Mouse (Mus musculus): ENCODE data around the gene Pkib.
A peak's percentile ranks its signal among the peaks of the same experiment; 100 is the strongest.

Pkib gene

GRCm38 (mm10) chr10:57631896-57632867 is at the start of gene Pkib:
Gene Pkib, plus strand, starts transcription at chr10:57631981.
- peak; percentile 84 to 88 for DNase-seq

DNA sequence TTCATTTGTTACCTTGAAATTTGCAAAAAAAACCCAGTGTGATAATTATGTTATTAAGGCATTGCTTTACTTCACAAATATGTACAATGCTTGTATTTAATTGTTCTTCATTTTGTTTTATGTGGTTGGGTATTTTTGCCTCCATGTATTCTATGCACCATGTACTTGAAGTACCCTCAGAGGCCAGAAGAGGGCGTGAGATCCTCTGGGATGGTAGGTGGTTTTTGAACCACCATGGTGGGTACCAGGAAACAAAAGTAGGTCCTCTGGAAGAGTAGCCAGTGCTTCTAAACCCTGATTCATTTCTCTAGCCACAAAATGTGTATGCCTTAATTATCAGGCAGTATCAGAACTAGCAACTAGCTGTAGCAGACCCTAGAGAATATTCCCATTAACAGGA is 47.9 kb upstream of the Pkib start:
- peak in 1 of 2 experiments; percentile 12 for DNase-seq

DNA sequence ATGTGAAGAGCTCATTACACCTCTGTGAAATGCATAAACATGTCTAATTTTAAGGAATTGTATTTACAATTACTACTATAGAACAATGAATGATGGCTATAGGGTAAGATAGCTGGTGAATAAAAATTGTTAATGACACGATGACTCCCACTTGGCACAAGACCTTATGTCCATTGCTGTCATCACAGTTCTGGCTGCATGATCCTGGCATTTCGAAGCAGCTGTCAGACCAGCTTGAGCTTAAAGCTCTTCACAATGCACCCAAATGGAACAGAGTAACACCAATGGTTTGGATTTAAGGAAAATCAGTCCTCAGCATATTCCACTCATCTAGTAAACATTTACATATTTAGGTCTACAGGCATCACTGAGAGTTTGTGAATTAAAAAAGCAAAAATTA is 37.5 kb upstream of the Pkib start:
- no peak for DNase-seq

GRCm38 (mm10) chr10:57597172-57597571 is 34.6 kb upstream of the Pkib start:
- no peak for DNase-seq

DNA sequence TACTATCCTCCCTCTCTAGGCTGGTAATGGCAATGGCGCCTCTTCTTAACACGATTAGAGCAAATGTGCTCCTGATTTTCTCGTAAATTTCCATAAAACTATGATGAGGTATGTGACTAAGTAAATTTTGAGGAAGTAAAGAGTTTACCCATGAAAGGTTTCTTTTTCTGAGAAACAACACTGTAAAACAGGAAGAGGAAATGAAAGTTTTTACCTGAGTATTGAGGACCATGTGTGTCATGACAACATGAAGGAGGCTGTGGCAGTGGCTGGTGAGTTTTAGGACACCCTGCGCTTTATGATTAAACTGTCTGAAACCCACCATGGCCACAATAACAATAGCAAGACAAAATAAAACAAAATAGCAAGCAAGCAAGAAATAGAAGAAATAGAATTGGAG is 28.8 kb upstream of the Pkib start:
- DNase-seq: no peak

DNA sequence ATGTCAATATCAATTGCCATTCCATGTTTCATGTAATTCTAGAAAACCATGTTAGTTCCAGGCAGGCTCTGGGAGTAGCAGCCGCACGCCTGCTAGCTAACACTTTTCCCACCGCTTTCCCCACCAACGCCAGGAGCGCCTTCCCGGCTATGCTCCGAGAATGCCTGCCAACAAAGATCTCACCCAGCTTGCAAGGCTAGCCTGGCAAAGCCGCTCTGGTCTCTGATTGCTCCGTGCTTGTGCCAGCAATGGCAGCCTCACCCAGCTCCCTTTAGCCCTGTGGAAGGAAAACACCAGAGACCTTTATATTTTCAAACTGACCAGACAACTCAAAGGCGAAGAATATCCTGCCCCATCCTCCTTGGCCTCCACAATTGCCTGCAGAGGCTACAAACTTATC is 8.5 kb upstream of the Pkib start:
- peak; percentile 75 to 85 for DNase-seq

DNA sequence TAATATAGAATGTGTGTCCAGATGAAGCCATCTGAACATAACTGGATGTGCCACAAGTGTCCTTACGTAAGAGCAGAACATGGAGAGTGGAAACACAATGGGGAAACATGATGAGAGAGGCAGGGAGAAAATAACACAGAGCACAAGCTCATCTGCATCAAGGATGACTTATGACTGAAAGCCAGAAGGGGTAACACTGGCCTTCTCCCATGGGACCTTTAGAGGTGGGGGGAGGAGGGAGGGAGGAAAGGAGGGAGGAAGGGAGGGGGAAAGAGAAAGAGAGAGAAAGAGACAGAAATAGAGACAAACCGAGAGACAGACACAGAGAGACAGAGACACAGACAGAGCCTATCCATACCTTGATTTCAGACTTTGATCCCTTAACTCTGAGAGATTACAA is 4.0 kb upstream of the Pkib start:
- no peak for DNase-seq

DNA sequence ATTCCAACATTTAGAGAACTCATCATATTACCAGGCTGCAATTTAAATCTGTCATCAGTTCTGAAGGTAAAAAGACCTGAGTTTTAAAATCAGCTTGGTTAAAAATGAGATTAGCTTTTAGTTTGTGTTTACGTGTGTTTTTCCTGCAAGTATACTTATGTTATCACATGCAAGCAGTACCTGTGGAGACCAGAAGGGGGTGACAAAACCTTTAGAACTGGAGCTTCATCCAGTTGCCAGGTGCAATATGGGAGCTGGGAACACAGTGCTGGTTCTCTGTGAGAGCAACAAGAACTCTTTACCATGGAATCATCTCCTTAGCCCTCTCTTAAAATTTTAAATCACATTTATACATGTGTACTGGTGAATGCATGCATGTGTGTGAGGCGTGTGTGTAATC is 1.2 kb upstream of the Pkib start:
- DNase-seq: no peak

DNA sequence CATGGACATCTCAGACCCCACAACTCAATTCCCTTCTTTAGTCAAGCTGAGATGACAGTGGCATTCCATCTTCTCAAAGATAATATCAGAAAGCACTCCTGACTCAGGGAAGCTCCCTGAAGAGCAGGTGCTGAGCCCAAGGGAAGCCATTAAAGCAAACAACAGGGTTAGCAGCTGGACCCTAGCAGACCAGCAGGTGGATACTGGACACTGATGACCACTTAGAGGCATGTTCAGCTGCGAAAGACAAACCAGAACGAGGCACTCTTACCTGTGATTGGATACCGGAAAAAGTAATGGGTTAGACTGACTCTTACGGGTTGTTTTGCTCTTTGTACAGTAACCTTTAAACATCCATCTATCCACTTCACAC is 1.1 kb downstream of the Pkib start:
- DNase-seq: peak; percentile 51 to 63

DNA sequence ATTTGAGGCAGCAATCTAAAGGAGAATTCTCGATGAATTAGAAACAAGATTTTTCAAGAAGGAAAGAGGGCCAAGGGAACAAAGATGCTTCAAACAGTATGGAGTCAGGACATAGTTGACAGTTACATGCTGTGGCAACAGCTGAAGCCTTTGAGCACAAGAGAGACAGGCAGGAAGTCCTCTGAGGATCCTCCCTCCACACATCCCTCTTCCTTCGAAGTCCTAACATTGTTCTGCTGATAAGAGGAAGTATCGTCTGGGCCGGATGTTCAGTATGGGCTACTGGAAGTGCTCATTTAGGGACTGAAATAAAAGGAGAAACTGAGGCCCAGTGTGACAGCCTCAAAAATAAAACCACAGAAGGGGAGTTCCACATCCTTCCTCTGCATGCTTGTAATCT is 5.2 kb downstream of the Pkib start:
- no peak for DNase-seq

- DNase-seq: no peak
These were observed 6.5 kb downstream of the Pkib start for GRCm38 (mm10) chr10:57638250-57638649.

GRCm38 (mm10) chr10:57639540-57639939 is 7.8 kb downstream of the Pkib start:
- no peak for DNase-seq

DNA sequence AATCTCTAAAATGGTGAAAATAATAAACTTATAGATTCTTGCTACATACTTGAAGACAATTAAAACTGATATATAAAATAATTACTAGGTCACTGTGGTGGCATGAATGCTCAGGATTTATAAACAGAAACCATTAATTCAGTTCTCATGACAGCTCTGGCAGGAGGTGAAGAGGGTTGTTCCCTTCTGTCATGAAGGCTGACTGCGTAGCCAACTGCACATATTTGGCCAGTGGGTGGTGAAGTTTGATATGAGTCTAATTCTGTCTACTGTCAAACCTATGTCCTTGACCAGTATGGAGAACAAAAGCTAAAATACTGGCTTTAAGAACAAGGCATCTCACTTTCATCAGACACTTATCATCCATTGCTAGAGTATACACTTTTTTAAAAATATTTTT is 21.5 kb downstream of the Pkib start:
- peak in 1 of 2 experiments; percentile 54 for DNase-seq

GRCm38 (mm10) chr10:57660505-57660904 is 28.7 kb downstream of the Pkib start:
- DNase-seq: no peak

DNA sequence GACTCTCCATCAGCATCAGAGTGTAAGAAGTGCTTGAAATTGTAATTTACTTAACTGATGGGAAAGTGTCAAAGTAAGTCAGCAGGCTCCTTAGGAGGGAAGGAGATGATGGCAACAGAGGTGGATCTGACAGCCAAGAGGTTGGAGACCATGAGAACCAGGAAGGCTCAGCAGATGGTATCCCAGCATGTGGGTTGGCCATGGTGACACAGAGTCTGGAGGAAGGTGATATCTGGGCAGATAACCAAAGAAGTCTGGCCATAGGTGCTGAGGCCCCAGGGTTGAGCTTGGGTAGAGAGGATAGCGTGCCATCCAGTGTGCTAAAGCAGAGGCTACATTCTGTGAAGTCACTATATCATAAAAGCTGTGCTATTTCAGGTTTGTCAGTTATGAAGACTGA is 32.0 kb downstream of the Pkib start:
- peak; percentile 96 to 98 for DNase-seq

- DNase-seq: peak; percentile 28 to 50
These were observed 32.5 kb downstream of the Pkib start for GRCm38 (mm10) chr10:57664253-57664652.

- DNase-seq: no peak
These were observed 44.0 kb downstream of the Pkib start for GRCm38 (mm10) chr10:57675740-57676139.

GRCm38 (mm10) chr10:57687999-57688398 is 56.2 kb downstream of the Pkib start:
- no peak for DNase-seq

GRCm38 (mm10) chr10:57690161-57690560 is 58.4 kb downstream of the Pkib start:
- DNase-seq: no peak

DNA sequence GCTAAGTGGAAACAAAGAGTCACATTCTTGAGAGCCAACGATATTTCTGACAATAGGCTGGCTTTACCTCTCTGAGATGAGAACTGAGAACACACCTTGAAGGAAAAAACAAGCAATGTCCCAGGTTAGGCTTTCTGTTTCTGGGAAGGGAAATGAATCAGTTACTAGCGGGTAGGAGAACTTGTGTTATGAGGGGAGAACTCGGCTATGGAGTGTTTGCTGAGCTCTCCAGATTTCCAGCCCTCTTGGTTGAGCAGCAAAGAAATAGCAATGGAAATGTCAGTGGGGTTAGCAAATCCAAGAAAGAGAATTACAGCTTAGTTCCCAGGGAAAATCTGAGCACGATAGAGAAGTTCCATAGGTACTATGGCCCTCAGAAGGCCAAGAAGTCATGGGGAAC is 70.5 kb downstream of the Pkib start:
- no peak for DNase-seq

DNA sequence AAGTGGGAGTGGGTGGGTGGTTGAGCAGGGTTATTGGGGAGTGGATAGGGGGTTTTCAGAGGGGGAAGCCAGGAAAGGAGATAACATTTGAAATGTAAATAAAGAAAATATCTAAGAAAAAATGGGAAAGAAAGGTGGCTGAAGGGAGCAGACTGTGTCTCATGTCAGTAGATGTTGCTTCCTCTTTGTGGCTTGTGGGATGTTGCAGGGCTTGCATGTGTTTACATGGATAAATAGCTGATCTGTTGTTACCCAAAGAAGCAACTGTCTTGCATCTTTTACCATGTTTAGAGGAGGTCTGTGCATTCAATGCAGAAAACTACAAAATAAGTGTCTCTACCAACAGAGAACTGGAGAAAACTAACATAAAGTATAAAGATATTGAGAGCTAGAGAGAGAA is 89.3 kb downstream of the Pkib start:
- no peak for DNase-seq

GRCm38 (mm10) chr10:57722363-57722762 is 90.6 kb downstream of the Pkib start:
- DNase-seq: no peak

DNA sequence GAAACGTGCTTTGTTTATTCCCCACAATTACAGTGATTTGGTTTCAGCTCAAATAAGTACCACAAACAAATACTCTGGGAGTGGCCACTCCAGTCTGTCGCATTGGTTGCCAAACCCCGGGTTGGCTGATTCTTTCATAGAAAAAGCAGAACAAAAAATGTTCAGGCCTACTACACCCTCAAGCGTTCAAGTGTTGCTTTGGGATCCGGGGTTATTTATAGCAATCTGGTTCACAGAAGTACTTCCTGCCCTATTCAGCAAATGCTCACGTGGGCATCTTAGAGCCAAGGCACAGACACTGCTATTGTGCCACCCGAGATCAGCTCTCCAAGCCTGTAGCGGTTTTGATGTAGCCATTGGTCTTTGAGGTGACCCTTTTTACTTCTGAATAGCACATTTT is 95.9 kb downstream of the Pkib start:
- DNase-seq: no peak

- no peak for DNase-seq
These were observed 99.9 kb downstream of the Pkib start for GRCm38 (mm10) chr10:57731672-57732071.

DNA sequence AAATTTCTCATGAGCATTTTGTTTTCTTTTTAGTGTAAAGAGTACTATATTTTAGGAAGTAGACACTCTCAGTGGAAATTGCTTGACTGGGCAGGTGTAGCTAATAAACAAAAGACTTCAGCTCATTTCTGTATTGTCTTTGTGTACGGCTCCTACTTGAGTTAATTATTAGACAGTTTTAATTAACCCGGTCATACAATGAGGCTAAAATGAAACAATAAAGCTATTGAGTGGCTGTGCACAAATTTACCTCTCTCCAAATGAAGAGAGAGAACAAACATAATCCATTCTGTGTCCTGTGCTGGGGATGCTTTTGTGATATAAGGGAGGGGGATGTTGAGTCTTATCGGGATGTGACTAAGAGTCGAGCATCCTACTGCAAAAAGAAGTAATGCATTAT is 109.0 kb downstream of the Pkib start:
- no peak for DNase-seq

Measured in cerebellum, adult 18-20 months (tissue).